Mouse (Mus musculus) heart, adult 2 months (tissue): ENCODE results near the gene Olfr1448.

ENCODE experiments used
- EP300 ChIP-seq: fragments of 200-500 bp; IDR thresholded peaks from 2 replicates; pipeline ENCODE4 v1.6.1; 2011; ENCODE audit warnings: low read depth, low read length, control low read depth; ENCODE audit not compliant: insufficient read depth
- POLR2A ChIP-seq: fragments of 200-500 bp; IDR thresholded peaks from 2 replicates; pipeline ENCODE4 v1.6.1; 2011; ENCODE audit warnings: mild to moderate bottlenecking, low read depth, low read length, control low read depth; ENCODE audit not compliant: insufficient read depth

DNA sequence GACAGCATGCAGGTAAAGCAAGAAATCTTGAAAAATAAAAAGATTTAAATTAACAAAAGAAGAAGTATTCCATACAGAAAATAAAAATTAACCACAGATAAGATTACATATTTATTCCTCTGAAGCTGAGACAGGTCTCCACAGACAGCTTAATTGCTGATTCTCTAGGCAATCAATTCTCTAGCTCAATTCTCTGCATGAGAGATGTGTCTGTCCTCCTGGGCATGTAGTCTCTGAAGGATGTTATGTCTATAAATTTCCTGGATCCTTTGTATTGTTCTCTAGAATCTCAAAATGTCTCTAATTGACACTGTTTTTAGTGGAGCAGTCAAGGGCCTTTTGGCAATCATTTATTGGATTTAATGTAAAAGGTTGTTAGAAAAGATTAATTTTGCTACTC is 6.3 kb upstream of the Olfr1448 start, which contains the start of gene Olfr1449:
- TF ChIP-seq EP300 (no peak), POLR2A (no peak)
